Mouse (Mus musculus) megakaryocyte progenitor cell, adult 5-6 weeks (primary cell): ENCODE measurements around the gene 2310011J03Rik. TPM values are rescaled to one million over a fixed set of nuclear protein-coding genes. Genes with fewer than 3 reads are reported as not detected.
A peak's percentile ranks its signal among the peaks of the same experiment; 100 is the strongest.

Experiments used
- ATAC-seq: replicated peaks from 2 replicates; pipeline ENCODE4 v1.8.0; 2016; ENCODE audit warnings: mild to moderate bottlenecking, moderate TSS enrichment, inconsistent platforms; ENCODE audit not compliant: poor library complexity
- total RNA-seq, 2 experiments: library from RNA; stranded (forward) in 1 of 2; stranded (reverse) in 1 of 2; fragments of 157-497, 149-512 nt in 1 of 2; fragments of 200-1000 nt in 1 of 2; gene quantifications; 2 replicates each; pipeline versions ENCODE4 v1.2.3 to v1.2.4; 2015 to 2017

The 2310011J03Rik gene
- total RNA-seq, 2 experiments from 2014 or later, result 15.7 to 24.2 TPM

DNA sequence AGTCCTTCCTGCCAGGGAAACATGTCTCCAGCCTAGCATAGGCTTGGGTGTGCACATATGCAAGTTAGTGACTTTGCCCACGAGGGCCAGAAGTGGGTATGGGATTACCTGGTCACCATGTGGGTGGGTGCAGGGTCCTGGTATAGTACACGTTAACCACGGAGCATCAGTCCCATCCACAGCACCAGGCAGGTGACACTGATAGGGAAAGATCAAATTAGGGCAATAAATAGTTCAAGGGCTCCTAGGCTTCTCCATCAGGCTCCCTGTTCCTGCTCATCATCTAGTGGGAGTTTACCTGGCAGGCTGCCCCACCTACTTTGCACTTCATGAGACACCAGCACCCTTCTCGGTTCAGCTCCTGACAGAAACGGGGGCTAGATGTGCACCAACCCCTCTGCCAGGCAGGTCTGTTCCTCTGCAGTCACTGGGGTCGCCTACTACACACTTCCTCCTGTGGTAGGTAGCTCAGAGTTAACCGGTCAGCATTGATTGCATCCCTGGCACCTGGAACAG lies 25.5 kb downstream of the 2310011J03Rik start:
- no peak for ATAC-seq

DNA sequence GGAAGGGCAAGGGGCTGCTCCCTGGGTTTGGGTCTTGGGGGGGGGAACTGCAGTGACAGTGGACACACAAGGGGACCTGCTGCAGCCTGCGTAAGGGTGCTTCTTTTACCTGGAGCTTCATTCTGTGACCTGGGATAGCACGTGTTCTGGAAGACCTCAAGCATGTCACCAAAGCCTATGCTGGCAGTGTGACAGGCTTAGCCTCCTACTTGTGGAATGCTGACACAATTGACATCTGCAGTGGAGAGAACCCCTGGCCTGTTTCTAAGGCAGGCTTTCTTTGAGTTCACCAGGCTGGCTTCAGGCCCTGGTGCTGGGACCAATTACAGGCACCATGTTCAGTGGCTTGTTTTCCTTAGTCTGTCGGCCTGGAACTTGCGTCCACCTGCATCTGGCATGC lies 26.0 kb downstream of the 2310011J03Rik start:
- no peak for ATAC-seq

DNA sequence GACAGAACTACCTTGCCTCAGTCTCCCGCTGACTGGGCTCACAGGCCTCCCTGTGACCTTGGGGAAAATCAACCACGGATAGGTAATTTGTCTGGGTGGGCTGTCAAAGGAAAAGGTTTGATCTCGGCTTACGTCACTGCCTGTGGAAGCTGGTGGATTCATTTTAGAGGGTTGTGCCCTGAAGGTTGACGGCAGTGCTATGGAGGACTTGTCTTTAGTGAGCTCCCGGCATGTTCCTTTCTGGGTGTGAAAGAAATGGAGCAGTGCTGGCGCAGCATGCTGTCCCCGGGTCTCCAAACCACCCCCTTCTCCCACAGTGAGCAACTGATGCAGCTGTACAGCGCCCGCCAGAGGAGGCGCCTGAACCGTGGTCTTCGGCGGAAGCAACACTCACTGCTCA lies 27.0 kb downstream of the 2310011J03Rik start:
- no peak for ATAC-seq

DNA sequence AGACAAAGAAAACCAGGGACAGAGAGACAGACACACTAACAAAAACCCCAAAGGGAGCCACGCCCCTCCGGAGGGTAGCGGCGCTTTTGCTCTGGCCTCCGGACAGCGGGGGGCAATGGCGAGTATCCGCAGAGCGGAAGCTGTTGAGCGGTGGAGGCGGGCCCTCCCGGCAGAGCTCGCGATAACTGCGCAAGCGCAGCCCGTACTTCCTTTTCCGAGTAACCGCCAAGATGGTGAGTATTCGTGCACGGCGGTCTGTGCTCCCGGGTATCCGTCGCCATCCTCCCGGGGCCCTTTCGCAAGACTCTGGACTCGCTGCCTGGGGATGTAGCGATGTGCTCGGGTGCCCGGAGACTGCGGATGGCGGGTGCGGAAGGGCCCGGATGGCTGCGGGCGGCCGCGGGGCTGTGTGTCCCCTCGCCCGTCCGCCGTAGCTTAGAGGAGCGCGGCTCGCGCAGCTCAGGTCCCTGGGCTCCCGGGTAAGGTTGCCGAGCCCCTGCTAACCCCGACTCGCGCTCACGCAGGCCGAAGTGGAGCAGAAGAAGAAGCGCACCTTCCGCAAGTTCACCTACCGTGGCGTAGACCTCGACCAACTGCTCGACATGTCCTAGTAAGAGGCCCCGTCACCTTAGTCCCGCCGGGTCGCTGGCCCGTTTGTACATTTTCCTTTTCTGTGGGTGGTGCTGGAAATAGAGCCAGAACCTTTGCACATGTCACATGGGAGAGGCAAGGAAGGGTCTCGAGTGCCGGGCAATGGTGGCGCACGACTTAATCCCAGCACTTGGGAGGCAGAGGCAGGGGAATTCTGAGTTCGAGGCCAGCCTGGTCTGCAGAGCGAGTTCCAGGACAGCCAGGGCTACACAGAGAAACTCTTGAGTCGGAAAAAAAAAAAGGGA lies 27.8 kb downstream of the 2310011J03Rik start, which contains the start of gene Rps15:
Gene Rps15 (plus strand): TSS at position 203 of the 896 bp plus-strand sequence.
- peak; percentile 83 for ATAC-seq

DNA sequence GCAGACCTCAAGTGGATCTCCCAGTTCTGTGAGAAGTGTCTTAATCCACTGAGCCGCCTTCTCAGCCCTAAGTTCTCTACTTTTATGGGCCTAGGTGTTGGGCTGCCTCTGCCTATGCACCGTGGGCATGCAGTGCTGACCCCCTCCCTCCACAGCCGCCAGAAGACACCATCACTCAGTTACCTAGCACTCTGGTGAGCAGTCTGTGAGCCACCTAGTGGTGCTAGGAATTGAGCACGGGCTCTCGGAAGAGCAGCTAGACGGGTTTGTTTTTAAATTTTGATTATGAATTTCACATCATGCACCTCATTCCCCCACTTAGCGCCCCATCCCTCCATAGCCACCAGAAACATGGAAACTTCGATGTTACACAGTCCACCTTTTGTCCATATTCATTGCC lies 31.7 kb downstream of the 2310011J03Rik start:
- ATAC-seq, result no peak

DNA sequence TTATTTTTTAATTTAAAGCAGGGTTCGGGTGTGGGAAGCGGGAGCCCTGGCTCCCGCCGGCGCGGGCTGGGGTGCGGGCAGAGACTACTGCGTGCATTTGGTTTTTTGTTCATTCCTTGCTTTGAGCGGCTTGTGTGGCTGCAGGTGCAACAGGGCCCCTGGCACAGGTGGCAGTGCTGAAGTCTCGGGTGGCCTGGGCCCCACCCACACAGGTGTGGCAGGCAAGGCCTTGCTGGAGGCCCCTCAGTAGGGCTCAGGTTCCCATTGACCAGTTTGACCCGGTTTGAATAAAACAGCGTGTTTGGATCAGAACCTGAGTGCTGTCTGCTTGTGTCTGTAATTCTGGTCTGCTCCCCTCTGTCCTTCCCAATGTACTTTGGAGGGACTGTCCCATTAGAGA lies 32.2 kb downstream of the 2310011J03Rik start:
- ATAC-seq, result no peak

DNA sequence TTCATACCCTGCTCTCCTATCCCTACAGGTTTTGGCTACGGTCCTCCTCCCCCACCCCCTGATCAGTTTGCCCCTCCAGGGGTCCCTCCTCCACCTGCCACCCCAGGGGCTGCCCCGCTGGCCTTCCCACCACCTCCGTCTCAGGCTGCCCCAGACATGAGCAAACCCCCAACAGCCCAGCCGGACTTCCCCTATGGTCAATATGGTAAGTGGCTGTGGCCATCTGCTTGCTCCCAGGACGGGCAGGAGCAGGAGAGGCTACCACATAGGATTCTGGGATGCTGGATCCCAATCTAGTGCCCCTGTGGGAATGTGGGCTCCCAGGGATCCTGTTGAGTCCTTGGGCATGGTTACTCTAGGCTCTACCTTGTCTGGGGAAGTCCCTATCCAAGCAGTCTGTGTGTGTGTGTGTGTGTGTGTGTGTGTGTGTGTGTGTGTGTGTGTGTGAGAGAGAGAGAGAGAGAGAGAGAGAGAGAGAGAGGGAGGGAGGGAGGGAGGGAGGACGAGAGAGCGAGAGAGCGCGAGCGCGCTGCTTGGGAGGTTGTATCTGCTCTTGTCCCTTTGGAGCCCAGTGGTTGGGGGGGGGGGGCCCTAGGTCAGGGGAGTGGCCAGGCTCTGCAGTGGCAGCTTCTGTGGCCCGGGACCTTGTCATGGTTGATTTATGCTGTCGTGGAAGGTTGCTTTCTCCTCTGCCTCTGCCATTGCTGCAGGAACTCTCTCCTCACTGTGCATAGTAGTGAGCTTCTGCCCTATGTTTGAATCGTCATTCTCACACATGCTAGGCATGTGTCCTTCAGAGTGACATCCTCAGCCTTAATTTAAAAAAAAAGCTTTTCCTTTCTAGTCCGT lies 34.9 kb downstream of the 2310011J03Rik start:
- no peak for ATAC-seq

DNA sequence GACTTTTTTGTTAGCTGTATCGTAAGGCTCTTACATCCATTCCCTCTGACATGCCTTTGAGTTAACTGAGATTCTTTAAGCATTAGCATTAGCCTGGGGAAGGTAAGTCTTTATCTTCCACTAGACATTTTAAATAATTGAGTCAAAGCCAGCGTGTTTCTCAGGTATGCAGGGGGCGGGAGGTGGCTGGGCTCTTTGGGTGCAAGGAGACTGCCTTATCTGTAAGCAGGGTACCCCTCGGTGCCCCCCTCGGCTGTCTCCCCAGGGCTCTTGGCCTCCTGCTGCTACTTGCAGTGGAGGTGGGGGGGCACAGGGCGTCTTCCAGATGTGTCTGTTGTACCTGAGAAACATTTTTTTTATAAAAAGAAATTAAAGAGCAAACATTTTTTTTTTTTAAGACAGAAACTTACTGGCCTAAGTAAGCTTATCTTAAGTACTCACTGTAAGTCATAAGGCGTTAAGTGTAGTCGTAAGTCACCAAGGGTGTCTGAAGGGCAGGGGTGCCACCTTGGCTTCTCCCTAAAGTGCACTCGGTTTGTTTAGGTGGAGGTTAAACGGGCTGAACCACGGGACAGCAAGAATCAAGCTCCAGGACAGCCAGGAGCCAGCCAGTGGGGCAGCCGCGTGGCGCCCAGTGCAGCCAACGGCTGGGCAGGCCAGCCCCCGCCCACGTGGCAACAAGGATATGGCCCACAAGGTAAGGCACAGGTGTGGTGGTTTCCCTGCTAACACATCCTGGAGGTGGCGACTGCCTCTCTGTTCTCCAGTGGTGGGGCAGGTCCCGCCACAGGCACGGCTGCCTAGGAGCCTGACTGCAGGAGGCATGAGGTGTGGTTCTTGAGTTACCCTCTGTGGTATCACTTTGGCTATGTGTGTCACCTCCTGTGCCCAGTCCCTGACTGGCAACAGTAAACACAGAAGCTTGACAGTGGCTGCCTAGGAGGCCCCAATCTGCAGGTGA lies 37.6 kb downstream of the 2310011J03Rik start:
- ATAC-seq, result no peak

DNA sequence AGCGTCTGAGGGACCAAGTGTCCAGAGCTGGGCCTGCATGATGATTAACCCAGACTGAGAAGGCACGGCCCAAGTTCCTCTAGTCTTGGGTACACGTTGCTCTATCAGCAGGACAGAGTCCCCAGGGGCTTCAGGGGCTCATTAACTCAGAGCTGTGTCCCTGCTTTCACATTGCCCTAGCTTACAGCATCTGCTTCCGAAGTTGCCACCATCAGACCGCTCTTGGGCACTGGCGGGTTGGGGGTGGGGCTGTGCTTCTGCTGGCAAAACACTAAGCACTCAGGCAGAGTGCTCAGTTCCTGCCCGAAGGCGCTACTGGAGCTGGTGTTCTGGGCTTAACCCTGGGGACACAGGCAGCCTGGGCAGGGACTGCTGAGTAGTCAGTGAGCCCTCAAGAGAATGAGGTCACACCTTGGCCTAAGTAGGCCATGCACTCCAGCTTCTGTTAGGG lies 38.4 kb downstream of the 2310011J03Rik start:
- peak; percentile 36; the same call in 1 of the 2 replicates for ATAC-seq

DNA sequence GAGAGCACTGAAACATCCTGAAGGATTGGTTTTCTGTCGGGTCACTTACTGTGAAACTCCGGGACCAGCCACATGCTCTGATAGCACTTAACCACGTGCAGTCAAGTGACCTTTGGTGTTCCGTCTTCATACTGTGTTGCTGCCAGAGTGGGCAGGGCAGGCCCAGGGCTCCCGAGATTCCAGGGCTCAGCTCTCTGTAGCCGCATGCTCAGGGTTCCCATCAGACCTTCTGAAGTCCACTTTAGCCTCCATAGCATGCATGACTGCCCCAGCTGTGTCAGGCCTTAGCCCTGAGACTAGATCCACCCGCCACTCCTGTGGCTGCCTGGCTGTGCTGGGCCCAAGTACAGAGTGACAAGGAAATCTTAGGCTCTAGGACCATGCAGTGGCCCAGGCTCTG lies 39.0 kb downstream of the 2310011J03Rik start:
- ATAC-seq, result no peak

DNA sequence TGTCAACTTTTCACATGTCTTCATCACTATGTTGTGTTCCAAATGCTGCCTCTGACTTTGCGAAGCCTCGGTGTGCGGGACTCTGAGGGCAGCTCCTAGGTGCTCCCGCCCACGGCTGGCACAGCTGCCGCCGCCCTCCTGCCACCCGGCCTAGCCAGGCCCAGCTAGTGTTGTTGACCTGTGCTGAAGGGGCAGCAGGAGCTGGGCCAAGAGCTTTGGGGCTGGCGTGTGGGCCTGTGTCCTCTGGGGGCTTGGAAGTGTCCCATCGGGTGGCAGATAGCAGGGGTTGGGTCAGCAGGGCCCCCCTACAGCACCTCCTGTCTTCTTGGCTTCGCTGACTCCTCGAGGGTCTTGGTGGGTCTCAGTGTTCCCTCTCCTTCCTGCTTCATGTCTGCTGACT lies 41.1 kb downstream of the 2310011J03Rik start:
- no peak for ATAC-seq

DNA sequence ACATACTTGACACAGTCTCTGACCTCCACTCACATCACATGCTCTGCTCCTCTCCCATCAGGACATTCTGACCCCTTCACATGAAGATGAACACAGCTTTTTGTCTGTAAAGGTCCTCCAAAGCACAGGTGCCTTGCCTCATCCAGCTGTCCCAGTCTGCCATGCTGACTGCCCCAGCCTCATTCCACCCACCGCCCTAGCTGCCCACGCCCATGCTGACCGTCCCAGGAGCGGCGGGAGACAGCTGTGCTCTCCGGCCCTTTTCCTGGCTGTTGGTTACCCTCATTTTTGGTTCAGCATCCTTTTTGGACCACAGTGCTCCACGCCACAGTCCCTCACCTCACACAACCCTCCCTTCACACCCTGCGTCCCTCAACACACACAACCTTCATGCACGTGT lies 41.9 kb downstream of the 2310011J03Rik start:
- ATAC-seq, result no peak

DNA sequence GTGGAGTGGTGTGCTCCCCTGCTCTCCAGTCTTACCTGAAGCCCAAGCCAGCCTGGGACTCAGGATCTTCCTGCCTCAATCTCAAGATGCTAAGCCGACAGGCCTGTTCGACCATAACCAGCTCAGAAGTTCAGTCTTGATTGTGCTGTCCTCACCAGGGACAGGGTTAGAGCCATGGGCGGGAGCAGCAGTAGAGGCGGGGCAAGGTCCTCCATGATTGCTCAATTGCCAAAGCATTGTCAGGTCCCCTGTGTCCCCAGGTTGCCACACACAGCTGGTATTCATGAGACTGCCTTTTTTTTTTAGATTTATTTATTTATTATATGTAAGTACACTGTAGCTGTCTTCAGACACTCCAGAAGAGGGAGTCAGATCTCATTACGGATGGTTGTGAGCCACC lies 44.1 kb downstream of the 2310011J03Rik start:
- ATAC-seq, result peak; percentile 51; the same call in 1 of the 2 replicates

DNA sequence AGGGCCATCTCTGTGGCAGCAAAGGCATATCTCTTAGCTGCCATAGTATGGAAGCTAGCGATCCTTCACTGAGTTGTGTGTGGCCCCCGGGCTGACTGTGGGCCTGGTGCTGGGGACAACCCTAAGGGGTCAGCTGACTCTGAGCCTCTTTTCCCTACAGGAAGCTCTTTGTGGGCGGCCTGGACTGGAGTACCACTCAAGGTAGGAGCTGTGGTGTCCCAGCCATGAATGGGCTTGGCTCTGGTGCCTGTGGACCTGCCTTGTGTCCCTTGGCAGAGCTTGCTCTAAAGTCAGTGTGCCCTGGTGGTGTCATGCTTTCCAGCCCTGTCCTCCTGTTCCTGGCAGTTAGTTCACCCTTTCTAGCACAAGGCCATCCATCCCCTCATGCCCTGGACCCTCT lies 46.5 kb downstream of the 2310011J03Rik start:
- no peak for ATAC-seq

DNA sequence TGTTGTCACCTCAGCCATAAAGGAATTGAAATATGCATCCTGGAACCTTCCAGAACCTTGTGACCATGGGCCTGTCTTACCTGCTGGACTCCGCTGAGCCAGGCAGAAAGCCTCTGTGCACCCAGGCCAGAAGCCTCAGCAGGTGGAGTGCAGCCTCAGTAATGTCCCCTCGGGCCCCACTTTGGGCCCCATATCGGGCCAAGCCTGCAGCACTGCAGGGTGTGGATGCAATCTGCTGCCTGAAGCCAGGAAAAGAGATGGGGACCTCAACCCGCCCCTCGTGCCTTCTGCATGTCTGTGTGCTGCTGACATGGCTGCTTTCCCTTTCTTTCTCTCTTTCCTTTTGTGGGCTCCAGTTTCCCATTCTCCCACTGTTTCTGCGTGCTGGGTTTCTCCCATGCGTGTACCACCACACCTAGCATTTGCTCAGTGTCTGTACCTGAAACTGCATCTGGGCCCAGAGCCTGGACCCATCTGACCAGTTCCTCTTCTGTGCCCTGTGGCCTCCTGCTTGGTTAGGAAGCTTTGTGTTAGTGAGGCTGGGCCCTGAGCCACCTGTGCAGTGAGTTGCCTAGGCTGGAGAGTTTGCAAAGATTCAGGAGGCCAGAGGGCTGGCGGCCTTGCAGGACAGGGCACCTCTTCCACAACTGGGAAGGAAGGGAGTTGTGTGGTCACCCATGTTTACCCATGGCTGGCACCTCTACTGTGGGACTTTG lies 48.3 kb downstream of the 2310011J03Rik start:
- no peak for ATAC-seq

DNA sequence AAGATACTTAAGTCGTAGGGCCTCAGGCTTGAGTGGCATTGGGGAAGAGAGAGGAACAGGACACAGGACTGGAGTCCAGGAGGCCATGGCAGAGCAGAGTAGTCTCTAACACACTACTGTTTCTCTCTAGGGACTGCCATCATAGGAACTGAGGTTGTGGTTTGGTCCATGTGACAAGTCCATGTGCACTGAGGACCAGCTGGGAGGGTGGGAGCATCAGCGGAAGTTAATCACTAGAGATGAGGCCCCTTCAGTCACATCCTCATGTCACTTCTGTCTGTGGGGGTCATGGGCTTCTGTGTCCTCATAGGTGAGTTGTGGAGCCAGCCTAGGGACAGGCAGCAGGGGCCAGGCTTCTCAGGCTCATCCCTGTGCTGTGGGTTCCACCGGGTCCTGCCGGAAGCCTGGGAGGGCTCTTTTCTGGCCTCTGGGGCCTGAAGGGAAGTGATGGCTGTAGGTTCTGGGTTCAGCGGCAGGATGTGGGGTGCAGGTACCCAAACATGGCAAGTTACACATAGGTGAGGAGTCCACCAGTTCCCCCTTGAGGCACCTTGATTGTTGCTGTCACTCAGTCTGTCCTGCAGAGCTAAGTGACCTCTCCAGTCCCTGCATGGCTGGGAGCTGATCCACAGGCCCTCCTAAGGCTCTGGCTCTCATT lies 49.0 kb downstream of the 2310011J03Rik start:
- ATAC-seq, result peak; percentile 11; the same call in 1 of the 2 replicates

DNA sequence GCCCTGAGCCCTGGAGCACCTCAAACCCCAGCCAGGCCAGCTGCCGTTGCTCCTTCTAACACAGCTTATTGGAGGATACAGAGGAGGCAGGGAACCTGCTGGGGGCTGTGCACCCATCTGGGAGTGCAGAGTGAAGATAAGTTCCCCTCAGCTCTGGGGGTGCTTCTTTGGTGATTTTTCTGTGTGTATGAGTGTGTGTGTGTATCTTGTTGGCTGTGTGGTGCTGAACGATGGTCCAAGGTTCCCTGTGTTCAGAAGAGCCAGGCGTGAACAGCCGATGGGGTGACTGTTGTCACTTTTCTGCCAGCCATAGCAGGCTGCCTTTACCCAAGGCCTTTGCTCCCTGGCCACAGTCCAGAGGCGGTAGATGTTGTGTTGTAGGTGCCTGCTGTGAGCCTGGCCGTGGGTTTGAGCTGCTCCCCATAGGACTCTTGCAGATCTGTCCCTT lies 49.6 kb downstream of the 2310011J03Rik start:
- peak; percentile 83 for ATAC-seq

DNA sequence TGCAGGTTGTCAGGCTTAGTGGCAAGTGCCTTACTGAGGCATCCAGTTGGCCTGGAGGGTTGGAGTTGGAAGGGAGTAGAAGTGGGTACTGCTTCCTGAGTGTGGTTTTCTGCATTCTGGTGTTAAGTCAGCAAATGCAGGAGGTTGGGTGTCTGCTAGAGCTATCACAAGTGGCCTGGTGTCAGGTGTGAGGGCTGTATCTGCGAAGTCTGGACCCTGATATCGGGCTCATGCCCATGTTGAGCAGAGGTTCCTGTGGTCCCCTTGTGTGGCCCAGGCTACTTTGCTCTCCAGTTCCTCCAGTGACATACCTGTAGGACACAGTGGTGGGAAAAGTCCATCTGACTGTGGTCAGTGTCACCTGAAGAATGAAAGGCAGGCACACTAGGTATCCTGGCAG lies 50.2 kb downstream of the 2310011J03Rik start:
- ATAC-seq, result peak; percentile 34
